Mouse (Mus musculus): ENCODE measurements around the gene Rhpn2. TPM values are rescaled to one million over a fixed set of nuclear protein-coding genes. Genes with fewer than 3 reads are reported as not detected.

Rhpn2 gene
- total RNA-seq, 2 experiments from 2014 or later = 2.8 to 3.8 TPM

DNA sequence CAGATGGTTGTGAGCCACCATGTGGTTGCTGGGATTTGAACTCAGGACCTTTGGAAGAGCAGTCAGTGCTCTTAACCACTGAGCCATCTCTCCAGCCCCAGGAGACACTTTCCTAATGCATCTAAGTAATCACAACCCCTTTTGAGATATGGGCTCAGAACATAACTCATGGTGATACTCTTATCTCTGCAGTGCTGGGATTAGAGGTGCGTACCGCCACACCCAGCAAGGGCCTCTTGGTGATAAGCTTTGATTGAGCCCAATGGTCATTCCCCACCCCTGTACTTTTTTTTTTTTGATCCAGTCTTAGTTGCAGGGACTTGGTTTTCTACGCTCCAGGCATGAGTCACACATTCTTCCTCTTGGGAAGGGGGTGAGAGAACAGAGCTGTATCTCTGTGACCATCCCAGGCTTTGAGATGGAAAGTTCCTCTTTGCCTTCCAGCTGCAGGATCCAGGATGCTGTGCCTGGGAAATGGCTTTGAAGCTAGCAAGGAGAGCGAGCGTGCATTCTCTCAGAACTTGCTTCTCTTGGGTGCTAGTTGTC is 10.9 kb downstream of the Rhpn2 start:
- no peak for DNase-seq (ENCODE audit: low spot score in 2 of 2)

DNA sequence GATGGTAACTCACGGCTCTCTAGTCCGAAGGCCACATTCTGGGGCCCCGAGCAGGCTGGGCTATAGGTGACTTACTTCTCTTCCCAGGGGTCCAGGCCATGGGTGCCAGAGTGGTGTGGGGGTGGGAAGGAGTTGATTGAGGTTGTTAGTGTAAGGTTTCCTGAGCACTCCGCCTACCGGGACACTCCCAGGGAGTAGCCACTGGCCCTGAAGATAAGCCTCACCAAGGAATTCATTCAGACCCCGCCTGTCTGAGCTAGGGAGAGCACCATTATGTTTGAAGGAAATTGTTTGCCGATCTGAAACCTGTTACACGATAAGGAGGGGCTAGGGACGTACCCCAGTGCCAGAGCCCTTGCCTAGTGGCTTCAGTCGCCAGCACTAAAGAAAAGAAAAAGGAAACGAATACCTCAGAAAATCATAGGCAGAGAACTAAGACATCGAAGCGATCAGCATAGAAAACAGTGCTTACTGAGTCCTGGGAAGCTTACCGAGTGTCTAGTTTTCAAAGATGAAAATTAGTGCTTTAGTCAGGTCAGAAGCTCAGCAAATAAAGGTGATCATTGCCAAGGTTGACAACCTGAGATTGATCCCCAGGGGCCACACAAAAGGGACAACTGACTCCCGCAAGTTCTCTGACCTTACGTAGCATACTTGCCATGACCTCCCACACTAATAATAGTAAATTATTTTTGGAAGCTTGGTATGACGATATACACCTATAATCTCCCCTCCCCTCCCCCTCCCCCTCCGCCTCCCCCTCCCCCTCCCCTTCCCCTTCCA is 14.1 kb downstream of the Rhpn2 start:
- DNase-seq (ENCODE audit: low spot score in 2 of 2) = no peak

DNA sequence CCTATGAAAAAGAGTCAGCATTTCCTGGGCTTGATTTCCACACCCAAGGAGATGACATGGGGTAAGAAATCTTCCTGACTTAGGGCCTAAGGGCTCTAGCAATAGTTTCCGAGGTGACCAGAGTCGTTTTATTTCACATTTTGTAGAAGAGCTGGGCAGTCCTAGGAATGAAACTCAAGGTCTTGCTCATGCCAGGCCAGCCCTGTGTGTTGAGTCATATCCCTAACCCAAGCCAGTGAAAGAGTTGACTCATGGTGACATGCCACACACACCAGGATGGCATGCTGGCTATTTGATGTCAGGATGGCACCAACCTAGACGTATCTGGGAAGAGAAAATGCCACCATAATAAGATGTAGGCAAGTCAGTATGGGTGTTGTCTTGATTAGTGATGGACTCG is 15.1 kb downstream of the Rhpn2 start:
- DNase-seq (ENCODE audit: low spot score in 2 of 2) = no peak

DNA sequence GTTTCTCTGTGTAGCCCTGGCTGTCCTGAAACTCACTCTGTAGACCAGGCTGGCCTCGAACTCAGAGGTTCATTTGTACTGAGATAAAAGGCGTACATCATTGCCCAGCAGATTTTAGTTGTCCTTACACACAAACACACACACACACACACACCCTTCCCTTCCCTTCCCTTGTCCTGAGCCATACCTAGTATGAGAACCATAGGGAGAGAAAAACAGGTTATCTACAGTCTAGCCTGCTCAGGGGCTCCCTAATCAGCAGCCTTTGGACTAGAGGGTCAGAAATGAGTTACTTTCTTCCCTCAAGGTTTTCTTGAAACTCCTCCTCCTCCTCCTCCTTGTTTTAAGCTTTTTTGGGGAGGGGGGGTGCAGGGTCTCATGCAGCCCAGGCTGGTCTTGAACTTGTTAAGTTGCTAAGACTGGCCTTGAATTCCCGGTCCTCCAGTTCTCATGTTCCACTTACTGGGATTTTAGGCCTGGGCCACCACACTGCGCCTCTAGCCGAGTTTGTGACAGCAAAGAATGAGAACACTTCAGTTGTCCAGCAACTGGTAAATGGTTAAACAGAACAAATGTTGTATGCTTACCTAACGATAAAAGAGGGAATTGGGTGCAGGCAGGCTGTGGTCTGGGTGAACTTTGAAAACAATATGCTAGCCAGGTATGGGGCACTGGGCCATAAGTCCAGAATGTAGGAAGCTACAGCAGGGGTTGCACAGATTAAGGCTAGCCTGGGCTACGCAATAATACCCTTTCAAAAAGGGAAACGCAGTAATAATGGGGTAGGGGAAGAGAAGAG is 16.1 kb downstream of the Rhpn2 start:
- no peak for DNase-seq (ENCODE audit: low spot score in 2 of 2)

DNA sequence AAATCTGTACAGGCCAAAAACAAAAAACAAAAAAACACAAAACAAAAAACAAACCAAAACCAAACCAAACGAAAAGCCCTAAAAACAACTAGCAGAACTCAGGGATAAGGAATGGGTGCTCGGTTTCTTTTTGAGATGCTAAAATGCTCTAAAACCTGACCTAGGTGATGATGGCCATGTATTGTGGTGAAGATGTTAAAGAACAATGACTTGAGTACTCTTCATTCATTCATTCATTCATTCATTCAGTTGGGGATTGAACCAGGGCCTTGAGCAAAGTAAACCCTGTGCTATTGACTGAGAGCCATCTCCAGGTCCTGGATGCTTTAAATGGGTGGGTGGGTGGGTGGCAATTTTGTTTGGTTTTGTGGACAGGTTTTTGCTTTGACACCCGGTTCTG is 17.2 kb downstream of the Rhpn2 start:
- no peak for DNase-seq (ENCODE audit: low spot score in 2 of 2)

DNA sequence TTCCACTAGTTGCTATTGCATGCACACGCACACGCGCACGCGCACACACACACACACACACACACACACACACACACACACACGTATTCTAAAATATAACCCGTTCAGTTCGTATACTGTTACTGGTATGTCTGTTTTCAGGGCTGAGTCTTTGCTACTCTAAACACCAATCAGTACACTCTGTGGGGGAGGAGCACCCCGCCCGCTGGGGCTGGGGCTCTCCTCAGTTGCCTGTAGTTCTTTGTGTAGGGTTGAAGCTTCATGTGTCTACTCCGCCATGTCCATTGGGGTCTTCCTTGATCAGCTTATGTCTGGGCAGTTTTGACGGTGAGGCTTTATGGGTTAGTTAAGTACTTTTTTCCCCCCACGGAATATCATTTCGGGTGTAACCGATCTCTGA is 19.3 kb downstream of the Rhpn2 start:
- DNase-seq (ENCODE audit: low spot score in 2 of 2) = no peak

DNA sequence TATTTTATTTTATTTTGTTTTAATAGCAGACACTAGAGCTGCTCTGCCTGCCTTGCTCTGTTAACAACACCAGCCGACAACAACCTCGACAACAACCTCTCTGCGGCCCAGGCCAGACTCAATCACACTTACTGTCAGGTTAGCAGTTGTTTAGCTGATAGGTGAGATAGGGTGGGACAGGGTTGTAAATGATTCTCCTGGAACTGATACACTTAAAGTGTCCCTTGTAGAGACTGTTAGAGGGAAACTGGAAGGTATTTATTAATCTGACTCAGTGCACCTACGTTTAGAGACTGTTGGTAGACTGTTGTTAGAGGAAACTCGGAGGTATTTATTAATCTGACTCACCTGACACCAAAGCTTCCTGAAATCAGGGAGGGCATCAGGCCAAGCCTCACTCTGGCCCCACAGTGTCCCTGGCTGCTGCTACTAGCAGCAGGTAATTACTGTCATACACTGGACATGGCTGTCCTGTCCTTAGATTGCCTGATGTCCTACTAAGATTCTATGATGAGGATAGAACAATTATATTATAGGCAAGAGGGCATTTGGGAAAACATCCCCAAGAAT is 21.4 kb downstream of the Rhpn2 start:
- no peak for DNase-seq (ENCODE audit: low spot score in 2 of 2)

DNA sequence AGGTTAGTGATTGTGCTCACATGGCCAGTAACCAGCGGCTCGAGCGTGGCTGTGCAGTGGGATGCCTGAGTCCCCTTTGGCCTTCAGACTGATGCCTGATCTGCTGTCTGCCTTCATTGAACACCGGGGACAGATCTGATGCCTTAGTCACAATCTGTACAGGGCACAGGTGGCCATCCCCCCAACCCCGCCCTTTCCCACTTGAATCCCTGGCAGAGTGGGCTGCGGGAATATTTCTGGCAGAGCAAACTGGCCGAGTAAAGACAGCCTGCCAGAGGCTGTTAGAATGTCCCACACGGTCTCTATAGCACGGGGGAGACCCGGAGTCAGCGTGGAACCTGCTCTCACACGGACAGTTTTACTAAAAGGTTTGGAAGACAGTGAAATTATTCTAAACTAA is 23.7 kb downstream of the Rhpn2 start:
- DNase-seq (ENCODE audit: low spot score in 2 of 2) = no peak

DNA sequence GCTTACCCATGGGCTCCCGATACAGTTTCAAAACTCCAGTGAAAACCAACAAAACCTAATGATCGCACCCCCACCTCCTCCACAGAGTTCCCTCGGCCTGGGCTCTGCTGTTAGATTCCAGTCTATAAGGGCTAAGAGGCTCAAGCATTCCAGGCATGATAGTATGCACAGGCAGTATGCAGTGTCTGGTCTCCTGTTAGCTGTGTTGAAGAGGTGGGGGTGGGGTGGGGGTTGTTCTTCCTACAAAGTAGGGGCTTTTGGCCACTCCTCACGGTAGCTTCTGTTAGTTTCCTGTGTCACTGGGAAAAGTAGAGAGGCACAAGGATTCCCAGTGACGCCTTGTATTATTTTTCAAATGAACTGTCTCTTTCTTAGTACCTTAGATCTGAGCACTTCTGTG is 28.3 kb downstream of the Rhpn2 start:
- no peak for DNase-seq (ENCODE audit: low spot score in 2 of 2)

DNA sequence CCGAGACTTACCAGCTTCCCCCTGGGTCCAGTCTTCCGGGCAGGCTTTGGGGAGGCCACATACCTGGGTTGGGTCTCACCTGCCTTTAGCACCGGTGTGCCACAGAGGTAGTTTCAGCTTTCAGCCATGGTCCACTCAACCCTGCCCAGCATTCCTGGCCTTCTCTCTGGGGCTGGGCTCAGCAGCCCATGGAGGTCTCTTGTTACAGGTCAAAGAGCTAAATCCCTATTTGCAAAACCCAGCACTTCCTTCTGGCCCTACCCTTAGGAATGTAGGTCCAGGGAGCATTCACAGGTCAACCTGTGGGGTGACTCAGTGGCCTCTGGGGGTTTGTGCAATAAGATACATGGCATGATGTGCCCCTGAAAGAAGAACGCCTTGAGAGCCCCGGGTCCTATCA is 28.9 kb downstream of the Rhpn2 start:
- no peak for DNase-seq (ENCODE audit: low spot score in 2 of 2)

DNA sequence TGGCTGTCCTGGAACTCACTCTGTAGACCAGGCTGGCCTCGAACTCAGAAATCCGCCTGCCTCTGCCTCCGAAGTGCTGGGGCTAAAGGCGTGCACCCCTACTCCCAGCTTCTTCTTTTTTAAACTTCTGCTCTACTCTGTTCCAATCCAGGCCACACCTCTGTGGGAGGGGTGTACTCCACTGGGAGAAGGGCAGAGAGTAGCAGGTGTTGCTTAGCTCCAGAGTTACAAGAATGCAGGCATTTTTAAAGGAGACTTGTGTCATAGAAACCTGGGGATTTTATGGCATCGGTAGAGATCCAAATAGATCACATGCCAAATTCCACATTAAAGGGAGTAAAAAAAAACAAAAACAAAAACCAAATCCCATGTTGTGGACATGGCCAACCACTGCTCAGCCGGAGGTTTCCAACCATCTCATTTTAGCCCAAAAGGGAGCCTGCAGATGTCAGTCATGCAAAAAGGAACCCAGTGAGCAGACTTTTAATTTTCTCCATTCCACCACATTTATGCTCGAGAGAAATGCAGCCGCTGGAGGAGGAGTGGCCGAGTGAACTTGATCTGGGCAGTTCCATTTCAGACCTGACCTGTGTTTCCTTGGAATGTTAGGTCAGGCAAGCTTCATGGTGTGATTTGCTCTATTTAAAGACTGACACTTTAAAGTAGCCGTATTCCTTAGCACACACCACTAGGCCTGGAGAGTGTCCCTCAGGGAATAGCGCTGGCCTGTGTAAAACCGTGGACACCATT is 31.4 kb downstream of the Rhpn2 start:
- no peak for DNase-seq (ENCODE audit: low spot score in 2 of 2)

DNA sequence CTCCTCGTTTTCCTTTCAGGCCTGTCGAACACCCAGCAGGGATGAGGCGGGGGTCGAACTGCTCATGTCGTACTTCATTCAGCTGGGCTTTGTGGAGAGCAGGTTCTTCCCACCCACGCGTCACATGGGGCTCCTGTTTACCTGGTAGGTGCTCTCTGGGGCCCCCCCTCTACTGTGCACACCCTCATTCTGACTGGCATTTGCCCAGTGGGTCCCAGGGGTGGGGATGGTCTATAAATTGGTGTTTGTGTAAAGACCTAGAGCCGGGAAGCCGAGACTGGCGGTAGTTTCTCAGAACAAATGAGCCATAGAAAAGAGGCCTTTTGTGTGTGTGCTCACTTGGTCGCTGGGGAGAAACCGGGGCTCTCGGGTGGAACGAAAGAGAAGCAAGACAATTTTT is 37.1 kb downstream of the Rhpn2 start:
- DNase-seq (ENCODE audit: low spot score in 2 of 2) = no peak

DNA sequence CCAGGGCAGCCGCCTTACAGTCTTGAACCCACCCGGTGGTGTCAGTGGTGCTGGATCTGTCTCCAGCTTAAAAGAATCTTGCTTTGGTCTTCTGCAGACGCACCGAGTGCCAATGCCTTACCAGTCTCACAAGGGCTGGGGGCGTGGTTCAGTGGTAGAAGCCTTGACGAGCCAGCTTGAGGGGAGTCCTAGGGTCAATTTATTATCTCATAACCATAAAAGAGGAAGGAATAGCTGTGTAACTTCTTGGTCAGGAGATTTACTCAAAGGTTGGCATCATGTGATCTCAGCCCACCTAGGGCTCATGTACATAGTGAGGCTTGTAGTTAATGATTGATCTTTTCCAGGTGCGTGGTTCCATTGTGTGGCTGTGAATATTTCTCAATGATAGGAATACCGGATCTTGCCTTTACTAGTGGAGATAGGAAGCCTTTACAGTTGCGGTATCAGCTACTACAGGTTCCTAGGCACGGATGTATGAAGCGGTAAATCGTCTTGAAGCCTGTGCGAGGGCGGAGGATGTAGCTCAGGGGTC is 38.6 kb downstream of the Rhpn2 start:
- no peak for DNase-seq (ENCODE audit: low spot score in 2 of 2)

DNA sequence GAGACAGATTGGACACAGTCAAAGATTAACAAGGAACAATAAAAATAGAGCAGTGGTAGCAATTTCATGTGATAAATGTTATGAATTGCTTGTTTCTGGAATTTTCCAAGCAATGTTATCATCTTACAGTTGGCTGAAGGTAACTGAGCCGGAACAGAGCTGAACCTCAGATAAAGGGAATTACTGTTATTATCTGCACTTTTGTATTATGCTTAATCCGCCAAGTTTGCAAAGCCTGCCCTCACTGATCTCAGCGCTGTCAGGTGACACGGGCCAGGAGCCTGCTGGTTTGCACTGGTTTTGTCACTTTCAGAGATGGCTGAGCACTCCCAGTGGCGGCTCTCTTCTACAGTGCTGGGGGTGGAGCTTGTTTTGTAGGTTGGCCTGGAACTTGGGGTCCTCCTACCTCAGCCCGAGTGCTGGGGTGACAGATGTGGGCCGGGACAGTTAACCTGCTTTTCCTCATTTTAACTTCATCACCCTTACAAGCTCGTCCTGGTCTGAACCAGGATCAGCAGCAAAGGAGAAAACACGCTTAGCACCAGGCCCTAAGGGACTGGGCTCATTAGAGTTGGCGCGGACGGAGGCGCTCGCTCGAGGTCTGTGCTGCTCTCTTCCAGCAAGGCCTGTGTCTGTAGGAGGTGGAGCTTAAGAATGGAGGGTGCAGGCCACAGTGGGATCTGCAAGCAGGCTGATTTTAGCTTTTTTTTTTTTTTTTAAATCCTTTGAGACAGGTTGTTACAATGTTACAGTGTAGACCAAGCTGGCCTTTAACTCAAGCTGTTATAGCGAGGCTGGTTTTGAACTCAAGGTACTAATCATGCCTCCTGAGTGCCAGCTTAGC is 39.4 kb downstream of the Rhpn2 start:
- no peak for DNase-seq (ENCODE audit: low spot score in 2 of 2)

DNA sequence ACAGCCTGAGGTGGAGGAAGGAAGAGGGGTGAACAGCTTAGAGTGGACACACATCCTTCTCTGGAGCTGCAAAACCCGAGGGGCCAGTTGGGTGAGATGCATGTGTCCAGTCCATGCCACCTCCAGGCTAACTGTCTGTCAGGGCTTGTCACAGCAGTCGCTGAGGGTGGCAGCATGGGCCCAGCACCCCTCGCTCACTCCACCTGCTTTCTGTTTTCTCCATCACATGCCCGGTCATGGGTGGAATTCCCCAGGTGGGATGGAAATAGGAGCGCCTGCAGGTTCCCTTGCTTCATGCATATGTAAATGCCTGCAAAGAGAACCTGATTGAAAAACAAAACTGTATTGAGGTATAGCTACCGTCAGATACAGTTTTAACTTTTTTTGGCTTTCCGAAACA is 40.3 kb downstream of the Rhpn2 start:
- no peak for DNase-seq (ENCODE audit: low spot score in 2 of 2)

DNA sequence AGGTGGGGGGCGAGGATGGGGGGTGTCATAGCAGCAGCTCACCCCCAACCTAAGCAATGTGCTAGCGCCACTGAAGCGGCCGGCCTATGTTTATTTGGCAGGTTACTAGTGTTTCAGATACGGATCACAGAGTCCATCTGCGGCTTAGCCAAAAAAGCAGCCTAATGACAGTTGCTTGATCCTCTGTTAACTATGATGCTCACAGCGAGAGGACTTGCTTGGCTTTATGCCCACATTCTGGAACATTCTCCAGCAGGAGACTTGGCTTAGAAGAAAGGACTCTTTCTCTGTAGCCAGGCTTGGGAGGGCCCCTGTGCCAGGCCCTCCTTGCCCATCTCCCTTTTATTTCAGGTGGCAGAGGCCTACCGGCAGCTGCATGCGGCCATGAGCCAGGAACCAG is 42.7 kb downstream of the Rhpn2 start:
- DNase-seq (ENCODE audit: low spot score in 2 of 2) = peak; percentile 24 to 69

DNA sequence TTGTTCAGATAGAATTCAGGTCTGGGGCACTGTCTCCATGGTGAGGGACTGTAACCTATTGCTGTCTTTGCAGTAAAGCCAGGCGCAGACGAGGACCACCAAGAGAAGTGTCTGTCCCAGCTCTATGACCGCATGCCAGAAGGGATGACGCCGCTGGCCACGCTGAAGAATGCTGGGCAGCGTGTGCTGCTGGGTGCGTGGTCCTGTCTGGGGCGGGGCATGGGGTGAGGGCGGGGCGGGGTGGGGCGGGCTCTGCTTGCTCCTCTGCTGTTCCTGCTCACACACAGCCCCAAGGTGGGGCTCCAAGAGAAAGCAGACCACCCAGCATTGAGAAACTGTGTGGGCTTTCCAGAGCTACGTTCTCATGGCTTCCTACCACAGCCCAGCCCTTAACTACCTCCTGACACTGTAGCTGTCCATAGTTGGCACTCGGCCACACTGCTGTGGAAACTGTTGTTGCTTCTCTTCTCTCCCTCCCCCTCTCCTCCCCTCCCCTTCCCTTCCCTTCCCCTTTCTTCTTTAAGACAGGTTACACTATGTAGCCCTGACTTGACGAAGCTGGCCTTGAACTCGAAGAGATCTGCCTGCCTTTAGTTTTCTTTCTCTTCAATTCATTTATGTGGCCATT is 45.6 kb downstream of the Rhpn2 start:
- no peak for DNase-seq (ENCODE audit: low spot score in 2 of 2)

DNA sequence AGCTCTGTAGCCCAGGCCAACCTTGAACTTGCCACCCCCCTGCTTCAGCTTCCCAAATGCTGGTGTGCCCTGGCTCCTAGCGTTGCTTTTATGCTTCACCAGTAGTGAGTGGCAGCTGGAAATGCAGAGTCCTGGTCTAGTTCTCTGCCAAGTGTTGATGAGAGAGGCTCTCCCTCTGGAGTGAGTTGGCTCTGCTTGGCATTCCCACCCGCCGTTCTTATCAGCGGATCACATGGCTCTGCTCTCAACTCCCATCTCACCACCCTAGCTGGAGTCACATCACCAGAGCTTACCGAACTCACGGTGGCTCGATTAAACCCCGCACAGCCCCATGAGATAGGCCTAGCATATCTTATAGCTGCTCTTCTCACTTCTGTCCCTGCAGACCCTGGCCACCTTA is 46.4 kb downstream of the Rhpn2 start:
- no peak for DNase-seq (ENCODE audit: low spot score in 2 of 2)

DNA sequence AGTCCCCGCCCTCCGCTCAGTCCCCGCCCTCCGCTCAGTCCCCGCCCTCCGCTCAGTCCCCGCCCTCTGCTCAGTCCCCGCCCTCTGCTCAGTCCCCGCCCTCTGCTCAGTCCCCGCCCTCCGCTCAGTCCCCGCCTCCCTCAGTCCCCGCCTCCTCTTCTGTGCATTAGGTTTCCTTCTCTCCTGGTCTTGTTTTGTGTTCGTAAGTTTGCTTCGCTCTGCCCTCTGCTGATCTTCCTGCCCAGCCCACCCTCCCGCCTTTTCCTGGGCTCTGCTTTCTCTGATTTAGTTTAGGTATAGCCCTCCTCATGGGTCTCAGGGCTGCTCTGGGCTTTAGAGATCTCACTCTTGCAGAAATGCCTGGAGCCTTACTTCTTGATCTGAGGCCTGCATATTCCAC is 47.9 kb downstream of the Rhpn2 start:
- DNase-seq (ENCODE audit: low spot score in 2 of 2) = no peak
